Mouse (Mus musculus) cortical plate, adult 2 months (tissue): Measurements from ENCODE around the gene Tmem108.

Experiments used
- CTCF ChIP-seq: fragments of 200-500 bp; IDR thresholded peaks from 2 replicates; pipeline ENCODE4 v1.5.1; 2011; ENCODE audit warnings: mild to moderate bottlenecking, control low read depth, low read length; ENCODE audit not compliant: insufficient read depth; ENCODE audit errors: extremely low read depth
- POLR2A ChIP-seq: fragments of 200-500 bp; IDR thresholded peaks from 2 replicates; pipeline ENCODE4 v1.6.1; 2011; ENCODE audit warnings: mild to moderate bottlenecking, low read length, control low read depth; ENCODE audit not compliant: insufficient read depth; ENCODE audit errors: extremely low read depth

DNA sequence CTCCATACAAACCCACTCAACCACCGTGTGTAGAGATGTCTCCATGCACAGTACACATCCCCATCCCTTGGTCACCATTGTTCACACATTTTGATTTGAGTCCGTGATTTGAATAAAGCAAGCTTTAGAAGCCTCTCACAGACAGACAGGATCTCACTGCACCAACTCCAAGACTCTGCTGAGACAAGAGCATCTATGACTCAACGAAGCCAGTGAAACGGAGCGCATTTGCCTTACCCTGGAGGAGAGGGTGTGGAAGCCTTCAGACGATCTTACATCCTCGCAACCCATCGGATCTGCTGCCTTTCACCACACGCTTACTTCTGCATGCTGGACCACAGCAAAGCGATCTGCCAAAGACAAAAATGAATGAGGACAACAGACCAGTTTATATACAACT is 9.0 kb downstream of the Tmem108 start:
- TF ChIP-seq POLR2A: no peak
- no peak for TF ChIP-seq CTCF
